Mouse (Mus musculus) liver, embryonic 15.5 days (tissue): ENCODE results near the gene 2210407C18Rik. TPM values are rescaled to one million over a fixed set of nuclear protein-coding genes. Genes with fewer than 3 reads are reported as not detected.
A peak's percentile ranks its signal among the peaks of the same experiment; 100 is the strongest.

Source experiments
- ATAC-seq: fragments of 200-750 bp; cut with Nextera tagmentation; 2 replicates; pipeline ENCODE4 v1.8.0; 2017; ENCODE audit warnings: moderate number of reproducible peaks, mild to moderate bottlenecking, moderate library complexity; ENCODE audit not compliant: insufficient read depth
- H3K27ac ChIP-seq: fragments of 300-500 bp; sonication (generic); replicated peaks from 2 replicates; pipeline ENCODE4 v1.5.1; 2015; ENCODE audit warnings: mild to moderate bottlenecking, inconsistent platforms
- H3K27me3 ChIP-seq: fragments of 300-500 bp; sonication (generic); 2 replicates; pipeline ENCODE4 v1.6.1; 2015; ENCODE audit warnings: mild to moderate bottlenecking, inconsistent platforms
- H3K36me3 ChIP-seq: fragments of 300-500 bp; sonication (generic); replicated peaks from 2 replicates; pipeline ENCODE4 v1.6.1; 2015; ENCODE audit warnings: moderate library complexity, mild to moderate bottlenecking, inconsistent platforms
- H3K4me1 ChIP-seq: fragments of 300-500 bp; sonication (generic); replicated peaks from 2 replicates; pipeline ENCODE4 v1.6.1; 2015; ENCODE audit warnings: inconsistent platforms
- H3K4me2 ChIP-seq: fragments of 300-500 bp; sonication (generic); 2 replicates; pipeline ENCODE4 v1.6.1; 2015; ENCODE audit warnings: moderate library complexity, mild to moderate bottlenecking, inconsistent platforms
- H3K4me3 ChIP-seq: fragments of 300-500 bp; sonication (generic); replicated peaks from 2 replicates; pipeline ENCODE4 v1.5.1; 2015; ENCODE audit warnings: mild to moderate bottlenecking, inconsistent platforms
- H3K9ac ChIP-seq: fragments of 300-500 bp; sonication (generic); 2 replicates; pipeline ENCODE4 v1.6.1; 2015; ENCODE audit warnings: moderate library complexity, mild to moderate bottlenecking, inconsistent platforms
- H3K9me3 ChIP-seq: fragments of 300-500 bp; sonication (generic); replicated peaks from 2 replicates; pipeline ENCODE4 v1.6.1; 2016; ENCODE audit warnings: inconsistent platforms
- WGBS: fragments of 180-500 bp; shearing (Covaris S2); methylation state at CpG from one replicate; pipeline ENCODE4 v1.1.7; 2015; ENCODE audit warnings: mixed read lengths; ENCODE audit not compliant: insufficient replicate concordance; 5-methylcytosine and 5-hydroxymethylcytosine counted together
- polyA plus RNA-seq: library from polyadenylated mRNA; unstranded; fragments of >200 nt; fragmentation: Nextera tagmentation; extraction: Ambion mirVana; gene quantifications from 2 replicates; pipeline ENCODE4 v1.2.1, GENCODE M21; 2015

The 2210407C18Rik gene
- not detected in 2 replicates for polyA plus RNA-seq

DNA sequence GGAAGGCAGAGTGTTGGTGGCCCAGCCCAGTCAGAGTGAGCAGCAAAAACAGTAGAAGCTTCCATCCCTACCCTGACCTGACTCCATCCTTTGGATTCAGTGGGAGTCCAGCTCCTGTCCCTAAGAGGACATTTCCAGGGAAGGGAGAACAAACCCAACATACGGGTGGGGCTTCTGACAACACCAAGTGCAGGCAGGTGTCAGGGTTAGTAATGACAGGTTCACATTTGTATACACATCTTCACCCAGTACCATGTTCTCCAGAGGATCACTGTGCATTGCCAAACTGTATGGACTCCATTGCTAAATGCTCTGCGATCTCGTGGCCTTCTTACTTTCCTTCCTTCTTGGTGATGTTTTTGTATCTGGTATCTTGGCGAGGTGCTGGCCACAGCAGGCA is at the start of gene 2210407C18Rik:
Gene 2210407C18Rik, minus strand, starts transcription at position 101 of the 400 bp plus-strand sequence.
- WGBS: 65% methylated on average over 4 of the region's 4 CpGs

DNA sequence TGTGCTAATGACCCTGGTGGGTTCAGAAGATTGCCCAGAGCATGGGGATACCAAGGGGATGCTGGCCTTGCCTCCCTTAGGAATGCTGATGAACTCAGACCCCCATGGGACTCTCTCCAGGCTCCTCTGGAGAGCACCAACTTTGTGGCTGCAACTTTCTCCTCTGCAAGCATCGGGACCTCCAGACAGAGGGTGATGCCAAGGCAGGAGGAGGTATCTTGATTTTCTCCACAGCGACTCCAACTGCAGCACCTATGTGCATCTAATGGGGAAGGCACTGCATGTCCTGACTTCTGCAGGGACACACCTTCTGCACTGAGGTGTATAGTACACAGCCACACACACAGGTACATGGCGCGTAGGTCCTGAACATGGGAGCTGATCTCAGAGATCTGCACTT is 42.7 kb upstream of the 2210407C18Rik start, which contains the start of gene Olfr322:
Gene Olfr322, plus strand, starts transcription at position 187 of the 400 bp plus-strand sequence.
- Histone ChIP-seq H3K9me3 (no peaks in the 10 kb centered on the region), H3K27ac (no peak within 1 kb of the TSS), H3K4me1 (no peaks in the 10 kb centered on the region), H3K9ac (no peak within 1 kb of the TSS), H3K36me3 (no peaks in the 10 kb centered on the region), H3K4me3 (no peak within 1 kb of the TSS), H3K4me2 (no peak within 1 kb of the TSS), H3K27me3 (no peaks in the 10 kb centered on the region)
- ATAC-seq: no peak
- 72% methylated on average over 4 of the region's 4 CpGs for whole genome bisulfite sequencing

More for the DNA sequence above, at the start of gene 2210407C18Rik:
- no peak within 1 kb of the TSS for H3K27ac ChIP-seq
- no peak within 1 kb of the TSS for H3K9ac ChIP-seq
- H3K4me2 ChIP-seq: no peak within 1 kb of the TSS
- no peaks in the 10 kb centered on the region for H3K4me1 ChIP-seq
- H3K4me3 ChIP-seq: no peak within 1 kb of the TSS
- no peaks in the 10 kb centered on the region for H3K9me3 ChIP-seq
- H3K36me3 ChIP-seq: no peaks in the 10 kb centered on the region
- no peak for ATAC-seq
- H3K27me3 ChIP-seq: no peaks in the 10 kb centered on the region

DNA sequence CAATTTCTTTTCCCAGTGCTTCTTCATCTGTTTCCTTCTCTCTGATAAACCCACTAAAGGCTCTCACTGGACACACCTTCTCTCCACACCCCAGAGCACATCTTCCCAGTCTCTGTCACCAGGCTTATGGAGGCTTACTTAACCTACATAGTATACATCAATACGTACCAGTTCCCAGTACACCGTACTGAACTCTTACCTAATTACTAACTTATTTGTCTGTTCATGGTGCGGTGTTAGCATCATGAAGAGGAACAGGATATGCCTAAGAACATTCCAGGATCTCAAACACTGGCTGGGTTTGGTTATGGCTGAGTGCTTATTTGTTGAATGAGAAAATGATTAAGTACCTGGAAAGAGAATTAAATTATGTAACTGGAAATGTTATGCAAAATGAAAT is 39.3 kb upstream of the 2210407C18Rik start:
- Histone ChIP-seq H3K4me3 (no peak overlapping the region), H3K4me1 (no peaks in the 10 kb centered on the region), H3K9ac (no peak overlapping the region), H3K36me3 (peaks cover 28% of the 10 kb centered on the region), H3K9me3 (no peaks in the 10 kb centered on the region), H3K27ac (no peak overlapping the region), H3K4me2 (no peak overlapping the region), H3K27me3 (no peaks in the 10 kb centered on the region)
- WGBS: 86% methylated on average over 3 of the region's 3 CpGs
- ATAC-seq: no peak

DNA sequence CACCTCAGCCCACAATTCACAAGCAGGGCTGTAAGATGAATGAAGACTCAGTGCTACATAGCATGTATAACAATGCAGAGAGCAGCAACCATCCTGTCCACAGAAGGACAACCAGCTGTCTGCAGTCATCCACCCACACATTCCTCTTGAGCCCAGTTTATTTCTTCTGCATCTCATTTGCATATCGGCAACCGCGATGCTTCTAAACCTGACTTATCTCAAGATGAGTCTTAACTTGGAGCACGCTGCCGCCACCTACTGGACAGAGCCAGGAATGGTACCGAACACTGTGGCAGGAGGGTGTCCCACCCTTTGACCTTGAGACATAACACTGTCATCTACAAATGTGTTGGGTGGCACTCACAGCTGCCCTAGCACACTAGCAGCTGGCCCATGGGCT is 27.5 kb upstream of the 2210407C18Rik start:
- peaks cover 41% of the 10 kb centered on the region for H3K4me1 ChIP-seq
- H3K4me3 ChIP-seq: peak overlapping the region; percentile 75
- H3K4me2 ChIP-seq: peak overlapping the region; percentile 79
- no peak for ATAC-seq
- H3K9ac ChIP-seq: peak overlapping the region; percentile 47; the same call in 1 of the 2 replicates
- 20% methylated on average over 6 of the region's 6 CpGs for WGBS
- H3K9me3 ChIP-seq: no peaks in the 10 kb centered on the region
- peak overlapping the region; percentile 99 for H3K27ac ChIP-seq
- H3K27me3 ChIP-seq: 0 out of 2 replicates have a peak, but pooled peaks cover 9% of the 10 kb centered on the region
- peaks cover 55% of the 10 kb centered on the region for H3K36me3 ChIP-seq

DNA sequence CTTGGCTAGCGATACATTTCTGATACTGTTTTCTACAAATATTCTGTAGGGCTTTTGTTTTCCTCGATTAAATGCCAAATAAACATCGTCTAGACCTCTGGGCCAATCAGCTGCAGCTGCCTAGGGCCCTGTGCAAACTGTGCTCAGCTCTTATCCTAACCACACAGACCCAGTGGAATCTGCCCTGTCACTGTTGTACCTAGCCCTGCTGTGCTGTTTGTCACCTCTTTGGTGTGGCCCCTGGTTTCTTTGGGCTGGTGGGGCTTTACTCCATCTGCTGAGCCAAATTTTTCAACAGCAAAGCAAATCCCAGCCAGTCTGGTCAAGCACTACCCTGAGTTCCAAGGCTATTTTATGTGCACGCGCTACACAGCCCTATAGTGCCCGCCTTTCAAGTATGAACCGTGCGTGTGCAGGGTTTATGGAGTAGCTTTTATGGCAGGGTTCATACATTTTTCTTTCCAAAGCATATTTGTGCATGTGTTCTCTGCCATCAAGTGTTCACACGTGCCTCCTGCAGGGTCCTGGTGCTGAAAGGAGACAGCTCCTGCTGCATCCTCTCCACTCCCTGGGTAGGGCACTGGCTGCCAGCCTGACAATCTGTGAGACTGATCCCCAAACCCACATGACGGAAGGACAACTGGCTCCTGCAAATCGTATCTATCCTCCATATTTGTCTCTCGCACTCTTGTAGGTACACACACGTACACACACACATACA is 25.9 kb upstream of the 2210407C18Rik start:
- peak overlapping the region; percentile 75 for H3K4me3 ChIP-seq

DNA sequence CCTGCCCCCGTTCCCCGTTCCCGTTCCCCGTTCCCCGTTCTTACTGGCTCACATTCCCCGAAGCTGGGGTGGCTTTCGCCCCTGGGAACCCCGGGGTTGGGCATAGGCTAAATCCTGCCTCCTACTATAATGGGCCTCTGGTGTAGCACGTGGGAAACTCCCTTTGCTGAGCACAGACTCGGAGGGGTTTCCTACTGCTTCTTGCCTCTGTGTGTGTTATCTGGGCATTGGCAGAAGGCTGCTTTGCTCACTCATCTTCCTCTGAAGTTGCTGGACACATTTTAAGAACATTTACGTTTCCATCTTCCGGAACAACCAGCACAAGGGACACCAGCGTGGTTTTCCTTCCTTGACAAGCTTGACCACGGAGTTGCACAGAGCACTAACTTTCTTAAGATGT is 25.2 kb upstream of the 2210407C18Rik start:
- peak overlapping the region; percentile 99 for H3K27ac ChIP-seq
- H3K4me3 ChIP-seq: peak overlapping the region; percentile 75
- H3K36me3 ChIP-seq: peaks cover 32% of the 10 kb centered on the region
- H3K9me3 ChIP-seq: no peaks in the 10 kb centered on the region
- 5% methylated on average over 14 of the region's 14 CpGs for WGBS
- H3K27me3 ChIP-seq: peaks cover 11% of the 10 kb centered on the region; the same call in 1 of the 2 replicates
- peak; percentile 81 for ATAC-seq
- H3K9ac ChIP-seq: peak overlapping the region; percentile 94
- peaks cover 53% of the 10 kb centered on the region for H3K4me1 ChIP-seq
- peak overlapping the region; percentile 79 for H3K4me2 ChIP-seq

More for the DNA sequence above, 25.9 kb upstream of the 2210407C18Rik start:
- 29% methylated on average over 13 of the region's 13 CpGs for WGBS
- no peaks in the 10 kb centered on the region for H3K9me3 ChIP-seq
- H3K4me1 ChIP-seq: peaks cover 50% of the 10 kb centered on the region
- peak; percentile 98 for ATAC-seq
- peak overlapping the region; percentile 79 for H3K4me2 ChIP-seq
- H3K9ac ChIP-seq: peak overlapping the region; percentile 94
- peaks cover 39% of the 10 kb centered on the region for H3K36me3 ChIP-seq
- H3K27ac ChIP-seq: peak overlapping the region; percentile 99
- H3K27me3 ChIP-seq: peaks cover 11% of the 10 kb centered on the region; the same call in 1 of the 2 replicates

DNA sequence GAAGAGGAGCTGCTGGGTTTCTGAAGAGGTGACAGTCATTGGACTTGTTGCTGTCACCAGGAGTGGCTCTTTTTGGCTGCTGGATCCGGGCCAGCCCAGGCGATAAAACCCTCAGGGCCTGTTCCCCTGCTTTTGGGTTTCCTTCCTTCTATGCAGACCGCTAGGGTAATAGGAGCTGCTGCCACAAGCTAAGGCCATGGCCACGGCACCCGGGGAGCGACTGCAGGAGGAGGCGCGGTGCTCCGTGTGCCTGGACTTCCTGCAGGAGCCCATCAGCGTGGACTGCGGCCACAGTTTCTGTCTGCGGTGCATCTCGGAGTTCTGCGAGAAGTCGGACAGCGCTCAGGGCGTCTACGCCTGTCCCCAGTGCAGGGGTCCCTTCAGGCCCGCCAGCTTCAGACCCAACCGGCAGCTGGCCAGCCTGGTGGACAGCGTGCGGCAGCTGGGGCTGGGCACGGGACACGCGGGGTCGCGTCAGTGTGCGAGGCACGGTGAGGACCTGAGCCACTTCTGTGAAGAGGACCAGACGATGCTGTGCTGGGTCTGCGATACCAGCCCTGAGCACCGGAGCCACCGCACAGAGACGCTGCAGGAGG is 24.5 kb upstream of the 2210407C18Rik start, which contains the start of gene Trim58:
Gene Trim58, plus strand, starts transcription at position 194 of the 596 bp plus-strand sequence.
- Histone ChIP-seq H3K27ac (peak within 1 kb of the TSS; percentile 99), H3K4me1 (peaks cover 56% of the 10 kb centered on the region), H3K9ac (peak within 1 kb of the TSS; percentile 94), H3K27me3 (peaks cover 11% of the 10 kb centered on the region; the same call in 1 of the 2 replicates), H3K36me3 (peaks cover 25% of the 10 kb centered on the region), H3K4me3 (peak within 1 kb of the TSS; percentile 75), H3K4me2 (peak within 1 kb of the TSS; percentile 79), H3K9me3 (no peaks in the 10 kb centered on the region)
- peak; percentile 32 for ATAC-seq
- WGBS: 1% methylated on average over 34 of the region's 34 CpGs

DNA sequence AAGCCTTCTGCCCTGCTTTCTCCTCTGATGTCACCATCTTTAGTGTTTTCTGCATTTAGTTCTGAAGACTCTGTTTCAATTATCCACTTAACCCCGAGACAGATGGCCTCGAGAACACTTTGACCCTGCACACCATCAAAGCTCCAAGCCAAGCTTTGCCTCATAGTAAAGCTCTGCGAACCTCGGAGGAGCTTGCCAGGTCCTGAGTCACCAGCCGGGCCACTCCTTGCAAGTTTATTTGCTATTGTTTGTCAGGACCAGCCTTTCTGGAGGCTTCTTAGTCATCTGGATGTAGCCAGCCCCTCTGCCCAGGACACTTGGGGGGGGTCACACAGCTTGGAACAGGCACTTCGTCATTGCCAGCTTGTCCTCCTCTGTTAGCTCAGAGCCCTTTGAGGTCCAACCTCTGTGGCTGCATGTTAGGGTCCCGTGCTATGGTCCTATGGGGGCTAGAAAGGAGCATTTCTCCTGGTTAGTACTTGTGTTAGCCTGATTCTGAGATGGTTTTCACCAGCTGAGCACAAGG is 22.4 kb upstream of the 2210407C18Rik start:
- no peak for ATAC-seq
- Histone ChIP-seq H3K4me3 (no peak overlapping the region), H3K9me3 (no peaks in the 10 kb centered on the region), H3K27me3 (peaks cover 11% of the 10 kb centered on the region; the same call in 1 of the 2 replicates), H3K4me1 (peaks cover 51% of the 10 kb centered on the region), H3K27ac (peak overlapping the region; percentile 99; the same call in 1 of the 2 replicates), H3K9ac (no peak overlapping the region), H3K36me3 (peaks cover 6% of the 10 kb centered on the region), H3K4me2 (no peak overlapping the region)
- 72% methylated on average over 7 of the region's 7 CpGs for WGBS

DNA sequence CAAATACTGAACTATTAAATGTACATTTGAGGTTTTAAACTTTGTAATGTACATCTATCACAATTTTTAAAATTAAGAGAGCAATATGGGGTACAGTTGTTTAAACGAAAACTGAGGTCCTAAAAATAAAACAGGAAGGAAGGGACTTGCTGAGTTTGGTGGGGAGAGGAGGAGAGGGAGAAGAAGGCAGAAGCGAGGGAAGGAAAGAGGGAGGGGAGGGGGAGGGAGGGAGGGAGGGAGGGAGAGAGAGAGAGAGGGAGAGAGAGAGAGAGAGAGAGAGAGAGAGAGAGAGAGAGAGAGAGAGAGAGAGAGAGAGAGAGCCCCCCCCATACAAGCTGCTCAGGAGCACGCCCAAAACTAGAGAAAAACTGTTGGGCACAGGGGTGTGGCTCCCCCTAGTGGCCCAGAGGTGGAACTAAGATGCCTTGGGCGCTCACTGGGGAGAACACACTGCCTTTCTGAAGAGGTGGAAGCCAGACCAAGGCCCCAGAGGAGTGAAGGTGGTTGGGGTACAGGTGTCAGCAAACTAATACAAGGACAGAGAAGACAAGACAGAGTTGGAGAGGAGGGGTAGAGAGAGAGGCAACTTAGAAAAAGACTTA is 20.6 kb upstream of the 2210407C18Rik start:
- Histone ChIP-seq H3K27me3 (peaks cover 11% of the 10 kb centered on the region; the same call in 1 of the 2 replicates), H3K36me3 (no peaks in the 10 kb centered on the region), H3K4me3 (no peak overlapping the region), H3K4me1 (peaks cover 38% of the 10 kb centered on the region), H3K4me2 (no peak overlapping the region), H3K9ac (peak overlapping the region; percentile 27; the same call in 1 of the 2 replicates), H3K9me3 (no peaks in the 10 kb centered on the region), H3K27ac (no peak overlapping the region)
- 10% methylated on average over 3 of the region's 4 CpGs for WGBS
- ATAC-seq: no peak

DNA sequence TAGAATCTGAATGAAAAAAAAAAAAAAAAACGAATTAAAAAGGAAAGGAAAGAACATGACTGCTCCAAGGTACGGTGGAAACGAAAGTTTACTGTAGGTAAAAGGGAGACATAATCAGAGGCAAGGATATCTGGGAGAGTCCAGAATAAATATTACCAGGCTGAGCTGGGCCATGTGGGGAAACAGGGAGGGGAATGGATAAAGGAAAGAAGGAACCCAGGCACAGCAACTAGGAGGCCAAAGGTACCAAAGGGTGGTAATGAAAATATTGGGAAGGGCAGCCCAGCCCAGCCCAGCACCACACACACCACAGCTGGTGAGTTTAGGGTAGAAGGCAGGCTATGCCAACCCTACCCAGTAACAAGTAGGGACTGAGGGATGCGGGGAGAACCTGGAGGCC is 19.0 kb upstream of the 2210407C18Rik start:
- Histone ChIP-seq H3K4me1 (peaks cover 29% of the 10 kb centered on the region), H3K9me3 (no peaks in the 10 kb centered on the region), H3K9ac (no peak overlapping the region), H3K36me3 (no peaks in the 10 kb centered on the region), H3K4me3 (no peak overlapping the region), H3K27ac (no peak overlapping the region), H3K4me2 (no peak overlapping the region), H3K27me3 (peaks cover 2% of the 10 kb centered on the region; the same call in 1 of the 2 replicates)
- WGBS: 56% methylated on average over 4 of the region's 4 CpGs
- ATAC-seq: no peak
